Mouse (Mus musculus): ENCODE data around the gene Tada1.

- TF ChIP-seq CTCF (IDR thresholded peaks at IDR 0.05) (no peak), EP300 (IDR thresholded peaks at IDR 0.05) (no peak)
Observed at GRCm38 (mm10) chr1:166345602-166346001, 33.3 kb upstream of the Tada1 start.
